In genomic region chr11:59743307-59743706, GRCm38 (mm10) we compare ENCODE assay signal across 24 mouse cellular contexts. TPM values are rescaled to one million over a fixed set of nuclear protein-coding genes. Genes with fewer than 3 reads are reported as not detected.
DNase-seq lines count a peak whose midpoint lies in the region; ATAC-seq lines count a peak whose summit lies in the region.
"Had no signal": no experiment of that assay in that cellular context is flagged by ENCODE, and none has a peak within 500 bp of the region (broad histone marks: within the 10 kb centered on the region; RNA-seq: fewer than 3 reads in every experiment).

No protein-coding gene starts in this region.

- H3K4me3 ChIP-seq in hindbrain, embryonic 16.5 days (ENCODE audit: low read length): no peak overlapping the region
- H3K4me3 ChIP-seq in hindbrain, embryonic 11.5 days (ENCODE audit: low read depth, low read length): no peak overlapping the region
- H3K4me3 ChIP-seq: embryonic facial prominence, embryonic 12.5 days; forebrain, embryonic 12.5 days; gastrocnemius, adult 2 months; heart, embryonic 12.5 days; hindbrain, embryonic 10.5 days; hindbrain, embryonic 15.5 days had no signal

- peaks cover 40% of the 10 kb centered on the region for H3K36me3 ChIP-seq in hindbrain, embryonic 16.5 days (ENCODE audit: control insufficient read depth, insufficient read depth, low read length)
- peaks cover 13% of the 10 kb centered on the region; the same call in 1 of the 2 replicates for H3K36me3 ChIP-seq in hindbrain, embryonic 11.5 days (ENCODE audit: control insufficient read depth, insufficient read depth, low read length)

- H3K9me3 ChIP-seq in hindbrain, embryonic 16.5 days (ENCODE audit: control insufficient read depth, low read length): no peaks in the 10 kb centered on the region
- H3K9me3 ChIP-seq in hindbrain, embryonic 11.5 days (ENCODE audit: control insufficient read depth, low read length): no peaks in the 10 kb centered on the region
- H3K9me3 ChIP-seq: embryonic facial prominence, embryonic 12.5 days; forebrain, embryonic 12.5 days; G1E; heart, embryonic 12.5 days; hindbrain, embryonic 10.5 days; hindbrain, embryonic 15.5 days had no signal

- H3K4me2 ChIP-seq in hindbrain, embryonic 16.5 days (ENCODE audit: low read length): no peak overlapping the region
- H3K4me2 ChIP-seq in hindbrain, embryonic 11.5 days (replicated peaks; ENCODE audit: low read depth, low read length): no peak overlapping the region
- H3K4me2 ChIP-seq: embryonic facial prominence, embryonic 12.5 days; forebrain, embryonic 12.5 days; heart, embryonic 12.5 days; hindbrain, embryonic 15.5 days had no signal

- H3K4me1 ChIP-seq in hindbrain, embryonic 16.5 days (ENCODE audit: control insufficient read depth, insufficient read depth, low read depth, low read length): no peaks in the 10 kb centered on the region
- no peaks in the 10 kb centered on the region for H3K4me1 ChIP-seq in hindbrain, embryonic 11.5 days (replicated peaks; ENCODE audit: control insufficient read depth, insufficient read depth, low read length)
- H3K4me1 ChIP-seq: embryonic facial prominence, embryonic 12.5 days; forebrain, embryonic 12.5 days; heart, embryonic 12.5 days; hindbrain, embryonic 10.5 days; hindbrain, embryonic 15.5 days had no signal

- H3K27me3 ChIP-seq in hindbrain, embryonic 16.5 days (replicated peaks; ENCODE audit: control insufficient read depth, insufficient read depth, low read length): no peaks in the 10 kb centered on the region
- no peaks in the 10 kb centered on the region for H3K27me3 ChIP-seq in hindbrain, embryonic 11.5 days (ENCODE audit: control insufficient read depth, insufficient read depth, low read length)
- H3K27me3 ChIP-seq: embryonic facial prominence, embryonic 12.5 days; forebrain, embryonic 12.5 days; heart, embryonic 12.5 days; hindbrain, embryonic 15.5 days had no signal

- peak overlapping the region; percentile 18; the same call in 1 of the 2 replicates for H3K27ac ChIP-seq in hindbrain, embryonic 16.5 days (ENCODE audit: low read depth, low read length)
- no peak overlapping the region for H3K27ac ChIP-seq in hindbrain, embryonic 11.5 days (ENCODE audit: low read depth, low read length)
- H3K27ac ChIP-seq: embryonic facial prominence, embryonic 12.5 days; forebrain, embryonic 12.5 days; gastrocnemius, adult 2 months; hindbrain, embryonic 10.5 days; hindbrain, embryonic 15.5 days had no signal

- DNase-seq in cerebellum, adult 18-20 months: peak; percentile 29 to 42
- no peak for DNase-seq in cerebellum, adult 11 months
- DNase-seq in cerebellum, postnatal 25 days: peak; percentile 50
- DNase-seq in cerebellum, adult 9-11 months: no peak
- DNase-seq in hindbrain, embryonic 11.5 days (ENCODE audit: low spot score): no peak
- DNase-seq in brain, adult 2 months (ENCODE audit: low read depth, low spot score): peak; percentile 46
- DNase-seq: adrenal gland, adult 8-10 months; adrenal gland, postnatal 36 days; B cell, adult 2 months; embryo, embryonic 11 days; gastrocnemius, adult 2 months; gastrocnemius, postnatal 25 days; kidney, adult 8-10 months had no signal

- 93% methylated on average over 2 of the region's 2 CpGs for WGBS in hindbrain, embryonic 16.5 days
- WGBS in hindbrain, embryonic 11.5 days: 95% methylated on average over 2 of the region's 2 CpGs

- no peak overlapping the region for H3K9ac ChIP-seq in hindbrain, embryonic 16.5 days (ENCODE audit: low read depth, low read length)
- no peak overlapping the region for H3K9ac ChIP-seq in hindbrain, embryonic 11.5 days (ENCODE audit: low read depth, low read length)
- H3K9ac ChIP-seq: embryonic facial prominence, embryonic 12.5 days; forebrain, embryonic 12.5 days; heart, embryonic 12.5 days; hindbrain, embryonic 15.5 days had no signal

- ATAC-seq in hindbrain, embryonic 16.5 days: no peak
- no peak for ATAC-seq in hindbrain, embryonic 11.5 days (ENCODE audit: low FRiP score)
- ATAC-seq: CD4-positive, CD25-positive, alpha-beta regulatory T cell, adult 4 months; forebrain, embryonic 16.5 days; inflammation-experienced regulatory T-cells, adult 6 months; intestine, postnatal 0 days had no signal

RNA-seq across cellular contexts. Expression of gene Pld6, which starts 44.1 kb away (rescaled TPM):
- polyA plus RNA-seq in hindbrain, embryonic 16.5 days (2015; fragmentation: Nextera tagmentation; extraction: Ambion mirVana): 21.3 and 25.2 TPM in 2 replicates
- 0.31 and 0.47 TPM in 2 replicates for polyA plus RNA-seq in hindbrain, embryonic 11.5 days (2014; fragmentation: Nextera tagmentation; extraction: Ambion mirVana)
- polyA plus RNA-seq: G1E had no signal

Comparison
In these comparisons a context has a peak if more than half of its experiments do, and no peak if none do; other contexts are left out.
1. DNase-seq: peak in cerebellum, adult 18-20 months (2 of 2), cerebellum, postnatal 25 days (2 of 2) and brain, adult 2 months (single experiment); none in cerebellum, adult 11 months (single experiment), cerebellum, adult 9-11 months (single experiment) and hindbrain, embryonic 11.5 days (single experiment).
2. RNA of gene Pld6, which starts 44.1 kb away (polyA plus RNA-seq): 21.3 to 25.2 TPM in hindbrain, embryonic 16.5 days; 0.31 to 0.47 TPM in hindbrain, embryonic 11.5 days; every median in the first group is over 10 times any median in the second.